Mouse (Mus musculus) left cerebral cortex, adult 8-10 months (tissue): ENCODE measurements at regions not wholly inside any gene's neighbourhood (a gene's known extent, or its start where the extent isn't known, plus 50 kb on each side); places are given as distances from the start of the nearest gene placed in this dataset.

Experiments used
- DNase-seq, 2 experiments: peaks; one replicate each; pipeline ENCODE4 v3.0.0; 2022; ENCODE audit warnings: low spot score in 2 of 2

- no peak for DNase-seq
These were observed 1176.9 kb upstream of the A1bg start for GRCm38 (mm10) chr15:62099683-62100082.

GRCm38 (mm10) chr15:62098791-62099660, 1176.2 kb upstream of the A1bg start:
- DNase-seq, result no peak

GRCm38 (mm10) chr15:62096778-62097177, 1174.0 kb upstream of the A1bg start:
- DNase-seq, result no peak

GRCm38 (mm10) chr15:62095198-62095597, 1172.4 kb upstream of the A1bg start:
- DNase-seq, result no peak

GRCm38 (mm10) chr15:62093672-62094071, 1170.9 kb upstream of the A1bg start:
- DNase-seq, result no peak

- DNase-seq, result no peak
These were observed 1169.9 kb upstream of the A1bg start for GRCm38 (mm10) chr15:62092671-62093185.

- DNase-seq, result no peak
These were observed 1169.2 kb upstream of the A1bg start for GRCm38 (mm10) chr15:62091746-62092659.

- no peak for DNase-seq
These were observed 1168.3 kb upstream of the A1bg start for GRCm38 (mm10) chr15:62091144-62091543.

GRCm38 (mm10) chr15:62088341-62088740, 1165.5 kb upstream of the A1bg start:
- no peak for DNase-seq

GRCm38 (mm10) chr15:62087755-62088154, 1164.9 kb upstream of the A1bg start:
- no peak for DNase-seq

- no peak for DNase-seq
These were observed 1163.2 kb upstream of the A1bg start for GRCm38 (mm10) chr15:62086037-62086436.

GRCm38 (mm10) chr15:62083347-62083746, 1160.5 kb upstream of the A1bg start:
- DNase-seq, result no peak

- no peak for DNase-seq
These were observed 1159.7 kb upstream of the A1bg start for GRCm38 (mm10) chr15:62082539-62082938.

GRCm38 (mm10) chr15:62079155-62080109, 1156.6 kb upstream of the A1bg start:
- peak; percentile 32 to 74 for DNase-seq

- no peak for DNase-seq
These were observed 1153.9 kb upstream of the A1bg start for GRCm38 (mm10) chr15:62076552-62077234.

- no peak for DNase-seq
These were observed 1151.9 kb upstream of the A1bg start for GRCm38 (mm10) chr15:62074735-62075134.

GRCm38 (mm10) chr15:62073595-62073994, 1150.8 kb upstream of the A1bg start:
- no peak for DNase-seq

- no peak for DNase-seq
These were observed 1148.5 kb upstream of the A1bg start for GRCm38 (mm10) chr15:62071311-62071710.

- no peak for DNase-seq
These were observed 1145.8 kb upstream of the A1bg start for GRCm38 (mm10) chr15:62068422-62069160.

- no peak for DNase-seq
These were observed 1141.6 kb upstream of the A1bg start for GRCm38 (mm10) chr15:62064399-62064798.
